9 mouse cellular contexts compared by ENCODE assay signal in the genomic region with DNA sequence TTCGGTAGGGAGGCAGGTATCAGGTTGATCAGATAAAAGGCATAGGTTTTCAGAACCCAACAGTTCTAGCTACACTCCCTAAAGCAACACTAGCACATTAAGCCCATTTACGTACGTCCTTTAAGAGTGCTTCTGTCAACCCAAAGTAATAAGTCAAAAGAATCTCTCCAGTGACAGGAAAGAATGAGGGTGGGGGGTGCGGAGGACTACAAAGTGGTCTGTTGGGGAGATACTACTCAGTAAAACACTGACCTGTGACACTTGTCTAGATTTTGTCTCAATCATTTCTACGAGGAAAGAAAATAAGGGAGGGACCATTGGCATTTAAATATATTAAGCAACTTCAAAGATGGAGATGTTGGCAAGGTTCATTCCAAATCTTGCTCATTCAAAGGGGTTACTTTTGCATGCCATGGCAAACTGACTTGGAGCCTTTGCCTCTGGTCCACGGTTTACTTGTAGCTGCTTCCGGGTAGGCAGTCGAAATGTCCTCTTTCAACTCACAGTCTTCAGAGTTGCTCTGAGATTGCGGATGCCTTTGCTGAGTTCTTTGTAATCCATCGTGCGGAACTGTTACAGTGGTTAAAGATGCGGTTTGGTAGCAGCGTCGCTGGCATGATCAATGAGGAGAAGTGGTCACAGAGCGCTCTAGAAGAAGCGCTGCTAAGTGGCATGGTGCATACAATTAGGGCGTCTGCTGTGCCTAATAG. TPM values are rescaled to one million over a fixed set of nuclear protein-coding genes. Genes with fewer than 3 reads are reported as not detected.
A peak's percentile ranks its signal among the peaks of the same experiment; 100 is the strongest.
DNase-seq lines count a peak whose midpoint lies in the region; ATAC-seq and TF ChIP-seq lines count a peak whose summit lies in the region.
"Had no signal": no experiment of that assay in that cellular context is flagged by ENCODE, and none has a peak within 500 bp of the region (broad histone marks: within the 10 kb centered on the region; RNA-seq: fewer than 3 reads in every experiment).

No protein-coding gene starts in this region.

- H3K27me3 ChIP-seq in embryonic facial prominence, embryonic 14.5 days (replicated peaks; ENCODE audit: control insufficient read depth, insufficient read depth, low read length), result peaks cover 26% of the 10 kb centered on the region
- peaks cover 33% of the 10 kb centered on the region for H3K27me3 ChIP-seq in intestine, embryonic 16.5 days (replicated peaks; ENCODE audit: control insufficient read depth, insufficient read depth, low read length)

- H3K4me1 ChIP-seq in embryonic facial prominence, embryonic 14.5 days (ENCODE audit: control insufficient read depth, insufficient read depth, low read length), result no peaks in the 10 kb centered on the region
- peaks cover 13% of the 10 kb centered on the region for H3K4me1 ChIP-seq in intestine, embryonic 16.5 days (ENCODE audit: control insufficient read depth, insufficient read depth, low read length)

- no peaks in the 10 kb centered on the region for H3K9me3 ChIP-seq in embryonic facial prominence, embryonic 14.5 days (ENCODE audit: control insufficient read depth, low read length)
- no peaks in the 10 kb centered on the region for H3K9me3 ChIP-seq in intestine, embryonic 16.5 days (ENCODE audit: control insufficient read depth, low read length)

- peak in 1 of 2 experiments; percentile 24 for DNase-seq in left cerebral cortex, adult 2 months (ENCODE audit: extremely low spot score in 1 of 2, low spot score in 2 of 2)
- no peak for DNase-seq in left cerebral cortex, adult 18-20 months (ENCODE audit: low spot score in 2 of 2)
- no peak for DNase-seq in embryonic facial prominence, embryonic 14.5 days (ENCODE audit: low spot score)
- DNase-seq in retina, postnatal 1 day, result peak; percentile 36
- DNase-seq in ovary, postnatal 14 days (ENCODE audit: low spot score), result no peak
- DNase-seq in kidney, postnatal 14 days, result no peak

- peak overlapping the region; percentile 99 for H3K27ac ChIP-seq in left cerebral cortex, adult 2 months
- no peak overlapping the region for H3K27ac ChIP-seq in embryonic facial prominence, embryonic 14.5 days (replicated peaks; ENCODE audit: low read depth, low read length)
- H3K27ac ChIP-seq in intestine, embryonic 16.5 days (ENCODE audit: low read length), result no peak overlapping the region

- intact Hi-C loops in left cerebral cortex, adult 2 months (cut with DNase I), result loop anchor here (5.0 to 10.0 kb wide), 4 partner anchors 193 to 1217 kb away; no protein-coding TSS in a partner anchor

- peak overlapping the region; percentile 74 for H3K9ac ChIP-seq in embryonic facial prominence, embryonic 14.5 days (ENCODE audit: low read depth, low read length)
- H3K9ac ChIP-seq in intestine, embryonic 16.5 days (ENCODE audit: low read depth, low read length), result no peak overlapping the region

- peak overlapping the region; percentile 87 for H3K4me3 ChIP-seq in left cerebral cortex, adult 2 months
- peak overlapping the region; percentile 54 for H3K4me3 ChIP-seq in embryonic facial prominence, embryonic 14.5 days (ENCODE audit: low read depth, low read length)
- H3K4me3 ChIP-seq in intestine, embryonic 16.5 days (ENCODE audit: low read length), result peak overlapping the region; percentile 68
- H3K4me3 ChIP-seq: megakaryocyte, embryonic 14.5 days had no signal

- whole genome bisulfite sequencing in embryonic facial prominence, embryonic 14.5 days, result 4% methylated on average over 17 of the region's 17 CpGs
- WGBS in intestine, embryonic 16.5 days, result 8% methylated on average over 17 of the region's 17 CpGs

- H3K36me3 ChIP-seq in embryonic facial prominence, embryonic 14.5 days (ENCODE audit: control insufficient read depth, insufficient read depth, low read length), result no peaks in the 10 kb centered on the region
- H3K36me3 ChIP-seq in intestine, embryonic 16.5 days (ENCODE audit: control insufficient read depth, insufficient read depth, low read length), result no peaks in the 10 kb centered on the region

- TF ChIP-seq CTCF in left cerebral cortex, adult 2 months (IDR thresholded peaks at IDR 0.05), result no peak

- H3K4me2 ChIP-seq in embryonic facial prominence, embryonic 14.5 days (ENCODE audit: low read depth, low read length), result peak overlapping the region; percentile 96
- peak overlapping the region; percentile 99 for H3K4me2 ChIP-seq in intestine, embryonic 16.5 days (ENCODE audit: low read depth, low read length)

- no peak for ATAC-seq in embryonic facial prominence, embryonic 14.5 days (ENCODE audit: low read depth)
- no peak for ATAC-seq in intestine, embryonic 16.5 days

RNA-seq across cellular contexts. Expression of a gene that starts 2.6 kb away (rescaled TPM):
- total RNA-seq in left cerebral cortex, adult 2 months (2021), result 10 to 100 TPM; 73.7 to 87.0 TPM
- 10 to 100 TPM; 70.2 to 71.7 TPM for total RNA-seq in left cerebral cortex, adult 18-20 months (2021)
- 3.7 and 5.0 TPM in 2 replicates for polyA plus RNA-seq in embryonic facial prominence, embryonic 14.5 days (2014; fragmentation: Nextera tagmentation; extraction: Ambion mirVana)
- polyA plus RNA-seq in intestine, embryonic 16.5 days (2015; fragmentation: Nextera tagmentation; extraction: Ambion mirVana), result 2.3 and 2.6 TPM in 2 replicates
- total RNA-seq: hematopoietic stem cell, adult 5-6 weeks had no signal
